Mouse (Mus musculus): ENCODE results near the gene Hpd.
A peak's percentile ranks its signal among the peaks of the same experiment; 100 is the strongest.

DNA sequence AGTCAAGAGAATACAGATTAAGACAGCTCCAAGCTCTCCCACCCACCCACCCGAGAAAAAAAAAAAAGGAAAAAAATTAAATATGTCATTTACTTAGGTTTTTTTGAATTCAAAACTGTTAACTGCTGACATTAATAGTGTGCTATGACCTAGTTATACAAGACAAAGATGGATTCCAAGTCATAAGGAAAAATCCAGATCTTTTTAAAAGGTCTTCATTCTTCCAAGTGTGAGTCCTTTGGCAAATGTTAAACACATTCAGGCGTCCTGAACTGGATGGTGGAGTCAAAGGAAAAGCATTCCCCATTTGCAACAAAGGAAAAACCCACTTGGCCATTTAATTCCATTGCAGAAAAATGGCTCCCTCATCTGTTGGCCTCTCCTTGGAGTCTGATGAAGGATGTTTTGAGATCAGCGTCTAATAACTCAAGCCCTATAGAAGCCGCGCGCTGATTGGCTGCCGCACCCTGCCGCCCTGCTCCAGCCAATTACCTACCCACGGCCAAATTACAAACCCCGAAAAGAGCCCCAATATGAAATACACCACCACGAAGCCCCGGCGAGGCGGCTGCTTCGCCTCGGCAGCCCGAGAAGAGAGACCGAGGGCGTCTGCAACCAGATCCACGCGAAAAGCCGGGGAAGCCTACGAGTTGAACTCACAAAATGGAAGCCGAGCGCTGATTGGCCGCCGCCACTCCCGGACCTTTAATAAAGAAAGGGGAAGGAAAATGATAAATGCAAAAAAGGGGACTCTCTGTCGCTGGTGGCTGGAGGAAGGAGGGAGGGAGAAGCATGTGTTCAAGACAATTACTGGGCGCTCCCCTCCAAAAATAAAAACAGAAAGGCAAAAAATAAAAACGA is 41.6 kb downstream of the Hpd start:
- TF ChIP-seq CTCF (IDR thresholded peaks at IDR 0.05), result peak; percentile 19; the same call in 1 of the 2 replicates
- peak; percentile 71 for TF ChIP-seq EP300 (IDR thresholded peaks at IDR 0.05)

Measured in lung, postnatal 0 days (tissue).